Mouse (Mus musculus) heart, embryonic 10.5 days (tissue): Measurements from ENCODE around the gene Efcab9. TPM values are rescaled to one million over a fixed set of nuclear protein-coding genes. Genes with fewer than 3 reads are reported as not detected.

Experiments used
- polyA plus RNA-seq: library from polyadenylated mRNA; unstranded; fragments of >200 nt; fragmentation: Nextera tagmentation; extraction: Ambion mirVana; gene quantifications from 2 replicates; pipeline ENCODE4 v1.2.1, GENCODE M21; 2016

The Efcab9 gene
- polyA plus RNA-seq, 1 experiment from 2014 or later, result not detected

Other genes starting within 250 kb of the Efcab9 start
- gene Hba-a1, start 248.6 kb downstream of the Efcab9 start, polyA plus RNA-seq, result 4,954 and 6,566 TPM in 2 replicates
- 13.9 and 16.8 TPM in 2 replicates for gene Hbq1b, start 245.1 kb downstream of the Efcab9 start, polyA plus RNA-seq
- 9,075 and 12,184 TPM in 2 replicates for gene Hba-a2, start 235.6 kb downstream of the Efcab9 start, polyA plus RNA-seq
- not detected in 2 replicates for gene Hbq1a, start 232.0 kb downstream of the Efcab9 start, polyA plus RNA-seq
- 14.9 and 16.8 TPM in 2 replicates for gene Sh3pxd2b, start 184.3 kb downstream of the Efcab9 start, polyA plus RNA-seq
- gene Ubtd2, start 76.7 kb downstream of the Efcab9 start, polyA plus RNA-seq, result 31.2 and 46.7 TPM in 2 replicates
- gene Stk10, start 1.2 kb upstream of the Efcab9 start, polyA plus RNA-seq, result 2.3 and 2.8 TPM in 2 replicates
- 61.1 and 73.9 TPM in 2 replicates for gene Fbxw11, start 110.6 kb upstream of the Efcab9 start, polyA plus RNA-seq